Mouse (Mus musculus): ENCODE data around the gene Epb41.

Gene Epb41

DNA sequence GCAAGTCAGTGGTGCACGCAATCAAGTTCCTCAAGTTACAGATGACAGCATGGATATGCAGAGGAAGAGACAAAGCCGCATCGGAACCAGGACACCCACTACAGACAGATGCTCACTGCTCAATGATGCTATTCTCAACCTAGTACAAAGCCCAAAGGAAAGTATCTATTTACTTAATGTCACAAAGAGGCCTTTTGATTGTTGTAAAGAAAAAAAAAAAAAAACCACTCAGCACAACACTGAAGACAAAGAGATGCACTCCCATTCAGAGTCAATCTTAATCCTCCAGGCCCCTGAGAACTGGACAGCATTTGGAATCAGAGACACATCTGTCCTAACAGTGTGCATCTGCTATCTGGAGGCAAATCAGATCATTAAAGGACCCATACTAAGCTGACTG, 63.5 kb downstream of the Epb41 start:
- no peak for DNase-seq (ENCODE audit: low spot score in 2 of 2)

DNA sequence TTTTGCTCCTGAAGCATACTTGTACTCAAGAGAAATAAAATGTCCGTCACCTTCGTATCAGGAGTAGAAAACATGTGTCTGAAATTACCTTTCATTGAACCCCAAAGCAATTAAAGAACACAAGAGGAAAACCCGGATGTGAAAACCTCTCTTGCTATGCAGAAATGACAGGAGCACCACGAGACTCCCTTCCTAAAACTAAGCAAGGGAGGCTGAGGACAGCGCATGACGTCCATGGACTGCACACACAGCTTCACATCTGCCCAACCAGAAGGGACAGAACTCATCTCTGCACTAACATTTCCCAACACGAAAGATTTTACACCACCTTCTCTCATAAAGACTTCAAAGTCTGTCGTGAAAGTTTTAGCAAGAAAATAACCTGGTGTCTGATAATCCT, 64.7 kb downstream of the Epb41 start:
- no peak for DNase-seq (ENCODE audit: low spot score in 2 of 2)

DNA sequence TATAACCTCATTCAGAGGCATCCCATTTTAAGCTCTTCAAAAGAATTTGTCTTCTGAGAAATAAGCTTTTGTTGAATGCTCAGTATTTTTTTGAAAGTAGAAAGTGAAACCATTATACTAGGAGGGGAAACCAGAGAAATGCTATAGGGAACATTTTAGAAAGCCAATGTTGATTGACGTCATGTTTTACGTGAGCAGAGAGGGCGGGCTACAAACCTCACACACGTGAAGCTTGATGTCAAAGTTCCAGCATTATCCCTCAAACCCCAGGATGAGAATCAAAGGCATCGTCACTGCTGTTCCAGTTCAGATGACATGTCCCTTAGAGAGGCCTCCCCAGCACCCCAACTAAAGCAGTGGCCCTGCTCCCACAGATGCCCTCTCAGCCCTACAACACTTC, 66.9 kb downstream of the Epb41 start:
- DNase-seq (ENCODE audit: low spot score in 2 of 2) = no peak

- peak in 1 of 2 experiments; percentile 23 for DNase-seq (ENCODE audit: low spot score in 2 of 2)
Measured at GRCm38 (mm10) chr4:132007123-132007522, 68.0 kb downstream of the Epb41 start.

DNA sequence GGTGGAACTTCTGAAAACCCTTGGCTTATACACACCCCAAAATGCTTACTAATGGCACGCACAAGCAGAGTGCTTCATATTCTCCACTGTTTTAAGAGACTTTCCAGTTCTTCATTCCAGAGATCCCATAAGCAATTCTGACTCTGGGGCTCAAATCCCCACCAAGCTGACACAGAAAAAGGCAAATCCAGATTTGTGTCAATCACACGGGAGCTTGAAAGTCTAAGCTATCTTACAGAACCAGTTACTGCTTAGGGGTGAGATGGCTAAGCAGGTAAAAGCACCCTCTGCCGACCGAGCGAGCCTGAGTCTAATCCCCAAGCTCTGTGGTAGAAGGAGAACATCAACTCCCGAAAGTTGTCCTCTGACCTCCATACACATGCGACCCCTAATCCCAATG, 76.5 kb downstream of the Epb41 start:
- no peak for DNase-seq (ENCODE audit: low spot score in 2 of 2)

DNA sequence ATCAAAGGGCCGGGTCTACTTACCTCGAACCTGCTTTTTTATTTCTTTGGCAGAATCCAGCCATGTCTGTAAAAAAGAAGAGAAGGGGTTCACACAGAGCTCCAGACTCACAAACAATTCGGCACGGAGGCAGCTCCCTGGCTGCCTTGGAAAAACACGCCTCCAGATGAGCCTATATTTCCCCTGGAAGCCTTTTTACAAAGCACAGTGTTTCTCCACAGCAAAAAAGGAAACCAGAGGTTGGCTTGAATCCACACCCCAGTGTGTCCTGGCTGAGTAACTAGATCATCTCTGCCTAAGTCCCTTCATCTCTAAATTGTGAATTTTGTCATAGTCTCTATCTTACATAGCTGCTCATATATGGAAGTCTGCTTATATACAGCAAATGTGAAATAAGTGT, 77.6 kb downstream of the Epb41 start:
- no peak for DNase-seq (ENCODE audit: low spot score in 2 of 2)

DNA sequence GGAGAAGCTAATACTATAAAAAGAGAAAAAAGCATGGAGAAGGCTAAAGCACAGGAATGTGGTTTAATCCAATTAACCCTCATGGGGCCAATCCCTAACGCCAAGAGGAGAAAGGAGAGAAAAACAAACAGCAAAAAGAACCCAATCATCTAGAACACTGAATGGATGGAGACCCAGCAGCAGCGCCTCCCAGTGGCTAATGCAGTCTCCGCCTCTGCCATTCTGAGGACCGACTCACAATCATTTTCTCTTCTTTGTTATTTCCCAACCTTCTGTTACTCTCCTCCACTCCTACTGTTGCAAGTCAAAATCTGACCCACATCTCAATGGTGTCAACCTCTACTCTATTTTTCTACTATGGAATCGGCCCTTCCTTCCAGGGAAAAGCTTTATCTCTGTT, 78.1 kb downstream of the Epb41 start:
- no peak for DNase-seq (ENCODE audit: low spot score in 2 of 2)

DNA sequence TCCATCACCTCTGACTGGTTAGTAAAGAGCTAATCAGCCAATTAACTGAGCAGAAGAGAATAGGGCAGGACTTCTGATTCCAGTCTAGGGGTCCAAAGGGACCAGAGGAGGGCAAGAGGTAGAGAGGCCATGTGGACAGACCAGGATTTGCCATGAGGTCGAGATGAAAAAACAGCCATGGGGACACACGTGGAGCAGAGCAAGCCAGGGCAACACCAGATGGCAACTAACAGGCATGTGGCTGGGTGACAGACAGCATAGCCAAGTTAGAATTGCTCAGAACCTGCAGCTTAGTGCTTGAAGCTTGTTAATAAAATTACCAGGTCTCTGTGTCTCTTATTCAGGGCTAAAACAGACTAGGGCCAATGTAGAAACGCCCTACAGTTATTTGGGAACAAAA, 81.3 kb downstream of the Epb41 start:
- no peak for DNase-seq (ENCODE audit: low spot score in 2 of 2)

- DNase-seq (ENCODE audit: low spot score in 2 of 2) = no peak
Measured at GRCm38 (mm10) chr4:131982881-131983538, 92.1 kb downstream of the Epb41 start.

DNA sequence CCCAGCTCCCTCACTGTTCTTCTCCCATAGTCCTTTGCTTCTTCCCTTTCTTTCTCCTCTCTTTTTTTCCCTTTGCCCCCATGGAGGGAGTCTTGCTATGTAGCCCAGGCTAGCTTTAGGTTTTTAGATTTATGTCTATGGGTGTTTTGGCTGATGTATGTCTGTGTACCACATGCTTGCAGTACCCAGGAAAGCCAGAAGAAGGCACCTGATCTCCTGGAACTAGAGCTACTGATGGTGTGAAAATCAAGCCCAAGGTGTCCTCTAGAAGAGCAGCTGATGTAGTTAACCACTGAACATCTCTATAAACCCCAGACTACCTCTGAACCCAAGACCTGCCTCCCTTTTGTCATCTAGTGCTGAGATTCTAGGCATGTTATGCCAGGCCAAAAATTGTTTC, 93.4 kb downstream of the Epb41 start:
- DNase-seq (ENCODE audit: low spot score in 2 of 2) = no peak

- peak; percentile 41 to 71 for DNase-seq (ENCODE audit: low spot score in 2 of 2)
Measured at GRCm38 (mm10) chr4:131977201-131977600, 97.9 kb downstream of the Epb41 start.

DNA sequence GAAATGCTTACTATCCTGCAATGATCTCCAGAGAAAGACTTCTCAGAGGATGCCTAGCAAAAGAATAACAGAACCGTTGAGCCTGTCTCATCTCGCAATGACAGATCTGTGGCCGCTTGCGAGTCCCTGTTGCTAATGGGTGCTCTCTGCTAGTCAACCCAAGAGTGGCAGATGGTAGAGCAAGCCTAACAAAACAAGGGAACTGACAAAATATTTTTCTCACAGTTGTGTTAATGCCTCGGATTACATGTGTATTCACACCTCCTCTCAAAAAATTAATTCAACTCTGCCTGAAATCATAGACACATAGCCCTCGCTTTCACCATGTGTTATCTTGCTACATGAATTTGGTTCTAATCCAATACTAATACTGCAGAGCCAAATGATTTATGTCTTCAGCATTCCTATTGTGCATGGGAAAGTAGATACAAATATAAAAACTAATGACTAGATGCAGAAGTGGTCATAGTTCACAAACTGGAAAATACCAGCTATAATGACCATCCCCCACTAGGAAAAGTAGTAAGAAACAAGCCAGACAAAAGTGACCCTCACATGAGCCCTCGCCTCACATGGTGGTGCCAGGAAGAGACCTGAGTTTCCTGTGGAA, 104.8 kb downstream of the Epb41 start:
- DNase-seq (ENCODE audit: low spot score in 2 of 2) = no peak

GRCm38 (mm10) chr4:131968873-131969272, 106.2 kb downstream of the Epb41 start:
- no peak for DNase-seq (ENCODE audit: low spot score in 2 of 2)

GRCm38 (mm10) chr4:131957161-131957560, 118.0 kb downstream of the Epb41 start:
- no peak for DNase-seq (ENCODE audit: low spot score in 2 of 2)

- DNase-seq (ENCODE audit: low spot score in 2 of 2) = no peak
Measured at GRCm38 (mm10) chr4:131950657-131951056, 124.5 kb downstream of the Epb41 start.

GRCm38 (mm10) chr4:131949903-131950302, 125.2 kb downstream of the Epb41 start:
- no peak for DNase-seq (ENCODE audit: low spot score in 2 of 2)

DNA sequence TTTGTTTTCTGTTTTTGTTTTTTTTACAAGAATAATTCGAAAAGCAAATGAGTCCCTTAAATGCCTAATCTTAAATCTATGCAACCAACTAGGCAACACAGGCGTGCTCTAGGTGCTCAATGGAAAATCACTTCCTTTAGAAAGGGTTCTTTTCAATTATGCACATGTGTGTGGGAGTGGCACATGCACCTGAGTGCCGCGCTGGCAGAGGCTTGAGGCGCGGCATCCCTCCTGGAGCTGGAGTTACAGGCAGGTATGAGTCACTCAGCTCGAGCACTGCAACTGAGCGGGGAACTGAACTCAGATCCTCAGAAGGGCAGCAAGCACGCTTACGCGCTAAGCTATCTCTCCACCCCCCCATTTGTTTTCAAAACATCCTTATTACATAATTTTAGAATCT, 127.3 kb downstream of the Epb41 start:
- DNase-seq (ENCODE audit: low spot score in 2 of 2) = no peak

DNA sequence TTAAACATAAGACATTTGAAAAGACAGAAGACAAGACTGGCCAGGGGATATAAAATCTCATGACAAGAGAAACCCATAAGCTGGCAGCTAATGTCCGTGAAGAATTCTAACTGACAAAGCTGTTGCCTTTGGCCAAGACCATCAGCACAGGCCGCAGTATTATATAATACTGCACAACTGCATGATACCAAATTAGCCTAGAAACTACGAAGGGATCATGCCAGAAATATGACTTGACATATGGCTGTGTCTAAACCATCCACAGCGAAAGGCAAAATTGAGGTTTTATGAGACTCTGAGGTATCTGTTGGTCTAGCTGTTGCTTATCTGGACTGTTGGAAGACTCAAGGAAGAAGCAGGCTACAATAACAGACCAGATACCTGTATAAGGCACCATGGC, 134.3 kb downstream of the Epb41 start:
- DNase-seq (ENCODE audit: low spot score in 2 of 2) = no peak

DNA sequence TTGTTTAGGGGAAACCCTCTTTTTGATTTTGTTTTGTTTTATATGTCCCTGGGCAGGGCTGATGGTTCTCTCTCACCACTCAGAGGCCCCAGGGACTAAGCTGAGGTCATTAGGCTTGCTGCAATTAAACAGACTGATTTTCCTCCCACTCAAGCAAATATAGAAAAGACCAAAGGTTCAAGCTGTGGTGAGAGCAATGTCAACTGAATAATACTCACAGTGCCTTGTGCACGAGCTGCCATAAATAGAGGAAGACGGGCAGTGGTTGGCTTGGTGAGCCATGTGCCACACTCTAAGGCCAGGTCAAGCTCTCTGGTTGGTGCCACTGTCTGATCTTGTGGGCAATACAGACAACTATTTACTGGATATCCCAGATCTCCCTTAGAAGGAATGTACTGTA, 135.7 kb downstream of the Epb41 start:
- DNase-seq (ENCODE audit: low spot score in 2 of 2) = no peak

DNA sequence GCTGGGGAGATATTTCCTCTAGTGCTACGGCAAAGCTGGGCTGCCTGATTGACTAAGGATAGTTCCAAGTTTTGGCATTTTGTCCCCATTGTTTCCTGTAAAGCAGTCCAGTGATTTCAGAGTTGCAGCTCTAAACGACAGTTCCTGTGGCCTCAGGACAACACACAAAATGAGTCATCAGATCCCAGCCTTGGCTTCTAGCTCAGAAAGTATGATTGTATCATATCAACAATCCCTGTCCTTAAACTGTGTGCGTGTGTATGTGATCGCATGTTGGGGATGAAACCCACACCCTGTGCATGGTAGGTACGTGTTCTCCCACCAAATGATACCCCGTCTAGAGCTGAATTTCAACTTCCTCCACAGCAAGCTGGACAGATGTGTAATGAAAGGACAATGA, 146.0 kb downstream of the Epb41 start:
- no peak for DNase-seq (ENCODE audit: low spot score in 2 of 2)

DNA sequence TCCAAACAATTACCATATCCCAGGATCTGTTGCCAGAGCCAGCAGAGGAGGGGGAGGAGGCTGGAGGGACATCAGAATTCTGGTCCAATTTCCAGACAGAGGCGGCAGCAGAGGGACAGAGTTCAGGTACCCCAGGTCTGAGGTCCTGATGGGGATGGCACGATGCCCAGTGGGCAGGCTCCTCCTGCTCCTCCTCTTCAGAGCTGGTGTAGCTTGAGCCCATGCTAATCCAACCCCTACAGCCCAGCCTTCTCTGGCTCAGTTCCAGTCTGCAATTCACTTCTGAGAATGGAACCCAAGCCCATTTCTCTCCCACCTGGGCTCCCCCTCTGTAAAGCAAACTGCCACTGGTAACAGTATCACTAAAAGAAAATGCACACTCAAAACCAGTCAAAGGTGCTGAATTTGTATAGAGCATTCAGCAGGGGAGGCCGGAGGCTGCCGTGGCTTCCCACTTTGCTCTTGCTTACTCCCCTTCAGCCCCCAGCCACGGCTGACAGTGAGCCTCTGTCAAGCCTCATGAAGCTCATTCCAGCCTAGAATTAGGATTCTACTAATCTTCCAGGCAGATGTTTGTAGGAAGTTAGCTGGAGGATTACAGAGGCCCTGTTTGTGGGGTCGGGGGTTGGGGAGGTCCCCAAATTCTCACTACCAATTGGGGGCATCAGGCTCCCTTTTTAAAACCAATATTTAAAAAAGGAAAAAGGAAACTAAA, 150.9 kb downstream of the Epb41 start:
- DNase-seq (ENCODE audit: low spot score in 2 of 2) = no peak

DNA sequence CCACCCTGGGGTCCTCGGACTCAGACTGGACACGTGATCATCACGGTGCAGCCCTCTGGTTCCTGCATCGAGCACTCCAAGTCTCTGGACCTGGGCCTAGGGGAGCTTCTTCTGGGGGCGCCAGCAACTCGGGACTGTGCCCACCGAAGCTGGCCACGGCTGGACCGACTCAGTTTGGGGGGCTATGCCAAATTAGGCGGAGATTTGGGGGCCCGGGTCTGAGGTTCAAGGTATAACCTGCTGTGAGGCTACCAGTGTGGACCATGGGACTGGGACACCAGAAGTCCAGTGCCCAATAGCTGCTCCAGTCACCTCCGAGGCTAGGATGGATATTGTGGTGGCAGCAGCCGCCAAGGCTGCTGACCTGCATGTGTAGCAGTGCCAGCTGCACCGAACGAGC, 152.7 kb downstream of the Epb41 start:
- no peak for DNase-seq (ENCODE audit: low spot score in 2 of 2)
